Mouse (Mus musculus) liver, embryonic 12.5 days (tissue): ENCODE measurements around the gene 2310011J03Rik. TPM values are rescaled to one million over a fixed set of nuclear protein-coding genes. Genes with fewer than 3 reads are reported as not detected.

Experiments used
- ATAC-seq: fragments of 200-750 bp; cut with Nextera tagmentation; 2 replicates; pipeline ENCODE4 v1.8.0; 2017; ENCODE audit warnings: moderate number of reproducible peaks, mild to moderate bottlenecking, moderate library complexity
- H3K27ac ChIP-seq: fragments of 300-500 bp; sonication (generic); 2 replicates; pipeline ENCODE4 v1.5.1; 2016; ENCODE audit warnings: mild to moderate bottlenecking
- H3K27me3 ChIP-seq: fragments of 300-500 bp; sonication (generic); replicated peaks from 2 replicates; pipeline ENCODE4 v1.6.1; 2016; ENCODE audit warnings: mild to moderate bottlenecking, moderate library complexity
- H3K36me3 ChIP-seq: fragments of 300-500 bp; sonication (generic); 2 replicates; pipeline ENCODE4 v1.6.1; 2016; ENCODE audit warnings: mild to moderate bottlenecking, moderate library complexity
- H3K4me1 ChIP-seq: fragments of 300-500 bp; sonication (generic); 2 replicates; pipeline ENCODE4 v1.6.1; 2016
- H3K4me2 ChIP-seq: fragments of 300-500 bp; sonication (generic); 2 replicates; pipeline ENCODE4 v1.6.1; 2016; ENCODE audit warnings: mild to moderate bottlenecking, moderate library complexity
- H3K4me3 ChIP-seq: fragments of 300-500 bp; sonication (generic); 2 replicates; pipeline ENCODE4 v1.5.1; 2016; ENCODE audit warnings: mild to moderate bottlenecking, moderate library complexity
- H3K9ac ChIP-seq: fragments of 300-500 bp; sonication (generic); 2 replicates; pipeline ENCODE4 v1.6.1; 2016; ENCODE audit warnings: mild to moderate bottlenecking, moderate library complexity
- H3K9me3 ChIP-seq: fragments of 300-500 bp; sonication (generic); replicated peaks from 2 replicates; pipeline ENCODE4 v1.6.1; 2016; ENCODE audit warnings: mild to moderate bottlenecking, moderate library complexity
- WGBS: fragments of 180-500 bp; shearing (Covaris S2); methylation state at CpG from one replicate; pipeline ENCODE4 v1.1.7; 2016; ENCODE audit not compliant: insufficient replicate concordance; 5-methylcytosine and 5-hydroxymethylcytosine counted together
- polyA plus RNA-seq: library from polyadenylated mRNA; unstranded; fragments of >200 nt; fragmentation: Nextera tagmentation; extraction: Ambion mirVana; gene quantifications from 2 replicates; pipeline ENCODE4 v1.2.1, GENCODE M21; 2016

Gene 2310011J03Rik
- polyA plus RNA-seq, 1 experiment from 2014 or later, result 46.7 TPM

DNA sequence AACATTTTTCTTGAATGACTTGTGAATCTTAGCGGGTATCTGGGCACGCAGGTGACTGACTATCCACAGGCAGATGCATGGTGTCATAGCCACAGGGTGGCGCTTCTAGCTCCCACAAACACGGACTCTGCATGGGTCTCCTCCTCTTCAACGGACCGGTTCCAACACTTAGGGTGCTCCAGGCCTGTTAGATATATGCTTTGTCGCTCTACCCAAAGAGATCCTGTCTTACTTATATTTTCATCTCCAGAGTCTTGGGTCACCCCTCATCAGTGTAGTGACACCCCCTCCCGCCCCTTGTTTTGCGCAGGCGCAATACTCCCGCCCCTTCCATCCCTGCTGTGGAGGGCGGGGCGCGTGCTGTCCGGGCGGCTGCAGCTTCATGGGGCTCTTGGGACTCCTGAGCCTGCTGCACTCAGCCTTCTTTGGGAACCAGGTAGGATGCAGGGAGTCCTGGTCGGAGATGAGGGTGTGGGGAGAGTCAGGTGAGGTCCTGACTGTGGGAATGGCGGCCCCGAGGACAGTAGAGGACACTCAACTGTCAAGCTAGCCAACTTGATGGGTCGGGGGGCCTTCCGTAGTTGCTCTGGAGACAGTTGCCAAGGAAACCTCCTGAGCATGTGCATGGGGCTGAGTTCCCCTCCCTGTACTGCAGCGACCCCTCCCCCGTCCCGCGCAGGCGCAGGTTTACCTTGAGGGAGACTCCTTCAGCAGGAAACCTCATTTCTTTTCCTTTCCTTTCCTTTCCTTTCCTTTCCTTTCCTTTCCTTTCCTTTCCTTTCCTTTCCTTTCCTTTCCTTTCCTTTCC, 24.5 kb downstream of the 2310011J03Rik start, which contains the start of gene Apc2:
Gene Apc2 (plus strand): TSS at position 360 of the 808 bp plus-strand sequence.
- ATAC-seq, result peak; percentile 61
- Histone ChIP-seq H3K27me3 (peaks cover 46% of the 10 kb centered on the region), H3K27ac (peak within 1 kb of the TSS; percentile 93), H3K4me3 (peak within 1 kb of the TSS; percentile 33), H3K9ac (peak within 1 kb of the TSS; percentile 98; the same call in 1 of the 2 replicates), H3K9me3 (no peaks in the 10 kb centered on the region), H3K36me3 (peaks cover 22% of the 10 kb centered on the region), H3K4me1 (peaks cover 58% of the 10 kb centered on the region), H3K4me2 (peak within 1 kb of the TSS; percentile 91)
- 7% methylated on average over 26 of the region's 26 CpGs for WGBS

DNA sequence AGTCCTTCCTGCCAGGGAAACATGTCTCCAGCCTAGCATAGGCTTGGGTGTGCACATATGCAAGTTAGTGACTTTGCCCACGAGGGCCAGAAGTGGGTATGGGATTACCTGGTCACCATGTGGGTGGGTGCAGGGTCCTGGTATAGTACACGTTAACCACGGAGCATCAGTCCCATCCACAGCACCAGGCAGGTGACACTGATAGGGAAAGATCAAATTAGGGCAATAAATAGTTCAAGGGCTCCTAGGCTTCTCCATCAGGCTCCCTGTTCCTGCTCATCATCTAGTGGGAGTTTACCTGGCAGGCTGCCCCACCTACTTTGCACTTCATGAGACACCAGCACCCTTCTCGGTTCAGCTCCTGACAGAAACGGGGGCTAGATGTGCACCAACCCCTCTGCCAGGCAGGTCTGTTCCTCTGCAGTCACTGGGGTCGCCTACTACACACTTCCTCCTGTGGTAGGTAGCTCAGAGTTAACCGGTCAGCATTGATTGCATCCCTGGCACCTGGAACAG, 25.5 kb downstream of the 2310011J03Rik start:
- H3K4me1 ChIP-seq, result peaks cover 58% of the 10 kb centered on the region
- H3K9ac ChIP-seq, result 0 out of 2 replicates have a peak overlapping the region, but pooled peaks have one; percentile 98
- ATAC-seq, result no peak
- peak overlapping the region; percentile 91; the same call in 1 of the 2 replicates for H3K4me2 ChIP-seq
- H3K27me3 ChIP-seq, result peaks cover 36% of the 10 kb centered on the region
- WGBS, result 31% methylated on average over 7 of the region's 7 CpGs
- peak overlapping the region; percentile 93 for H3K27ac ChIP-seq
- peak overlapping the region; percentile 95; the same call in 1 of the 2 replicates for H3K4me3 ChIP-seq
- no peaks in the 10 kb centered on the region for H3K9me3 ChIP-seq
- peaks cover 22% of the 10 kb centered on the region for H3K36me3 ChIP-seq

DNA sequence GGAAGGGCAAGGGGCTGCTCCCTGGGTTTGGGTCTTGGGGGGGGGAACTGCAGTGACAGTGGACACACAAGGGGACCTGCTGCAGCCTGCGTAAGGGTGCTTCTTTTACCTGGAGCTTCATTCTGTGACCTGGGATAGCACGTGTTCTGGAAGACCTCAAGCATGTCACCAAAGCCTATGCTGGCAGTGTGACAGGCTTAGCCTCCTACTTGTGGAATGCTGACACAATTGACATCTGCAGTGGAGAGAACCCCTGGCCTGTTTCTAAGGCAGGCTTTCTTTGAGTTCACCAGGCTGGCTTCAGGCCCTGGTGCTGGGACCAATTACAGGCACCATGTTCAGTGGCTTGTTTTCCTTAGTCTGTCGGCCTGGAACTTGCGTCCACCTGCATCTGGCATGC, 26.0 kb downstream of the 2310011J03Rik start:
- peaks cover 58% of the 10 kb centered on the region for H3K4me1 ChIP-seq
- H3K27ac ChIP-seq, result peak overlapping the region; percentile 93
- no peak for ATAC-seq
- peaks cover 24% of the 10 kb centered on the region for H3K36me3 ChIP-seq
- H3K9ac ChIP-seq, result peak overlapping the region; percentile 98
- H3K4me3 ChIP-seq, result peak overlapping the region; percentile 95
- H3K27me3 ChIP-seq, result peaks cover 31% of the 10 kb centered on the region
- H3K9me3 ChIP-seq, result no peaks in the 10 kb centered on the region
- peak overlapping the region; percentile 91 for H3K4me2 ChIP-seq
- whole genome bisulfite sequencing, result 79% methylated on average over 4 of the region's 4 CpGs

DNA sequence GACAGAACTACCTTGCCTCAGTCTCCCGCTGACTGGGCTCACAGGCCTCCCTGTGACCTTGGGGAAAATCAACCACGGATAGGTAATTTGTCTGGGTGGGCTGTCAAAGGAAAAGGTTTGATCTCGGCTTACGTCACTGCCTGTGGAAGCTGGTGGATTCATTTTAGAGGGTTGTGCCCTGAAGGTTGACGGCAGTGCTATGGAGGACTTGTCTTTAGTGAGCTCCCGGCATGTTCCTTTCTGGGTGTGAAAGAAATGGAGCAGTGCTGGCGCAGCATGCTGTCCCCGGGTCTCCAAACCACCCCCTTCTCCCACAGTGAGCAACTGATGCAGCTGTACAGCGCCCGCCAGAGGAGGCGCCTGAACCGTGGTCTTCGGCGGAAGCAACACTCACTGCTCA, 27.0 kb downstream of the 2310011J03Rik start:
- Histone ChIP-seq H3K27ac (peak overlapping the region; percentile 93), H3K9me3 (no peaks in the 10 kb centered on the region), H3K36me3 (peaks cover 33% of the 10 kb centered on the region), H3K4me1 (peaks cover 58% of the 10 kb centered on the region), H3K27me3 (peaks cover 21% of the 10 kb centered on the region), H3K4me2 (peak overlapping the region; percentile 91), H3K4me3 (peak overlapping the region; percentile 95), H3K9ac (peak overlapping the region; percentile 98)
- 8% methylated on average over 14 of the region's 14 CpGs for WGBS
- ATAC-seq, result no peak

DNA sequence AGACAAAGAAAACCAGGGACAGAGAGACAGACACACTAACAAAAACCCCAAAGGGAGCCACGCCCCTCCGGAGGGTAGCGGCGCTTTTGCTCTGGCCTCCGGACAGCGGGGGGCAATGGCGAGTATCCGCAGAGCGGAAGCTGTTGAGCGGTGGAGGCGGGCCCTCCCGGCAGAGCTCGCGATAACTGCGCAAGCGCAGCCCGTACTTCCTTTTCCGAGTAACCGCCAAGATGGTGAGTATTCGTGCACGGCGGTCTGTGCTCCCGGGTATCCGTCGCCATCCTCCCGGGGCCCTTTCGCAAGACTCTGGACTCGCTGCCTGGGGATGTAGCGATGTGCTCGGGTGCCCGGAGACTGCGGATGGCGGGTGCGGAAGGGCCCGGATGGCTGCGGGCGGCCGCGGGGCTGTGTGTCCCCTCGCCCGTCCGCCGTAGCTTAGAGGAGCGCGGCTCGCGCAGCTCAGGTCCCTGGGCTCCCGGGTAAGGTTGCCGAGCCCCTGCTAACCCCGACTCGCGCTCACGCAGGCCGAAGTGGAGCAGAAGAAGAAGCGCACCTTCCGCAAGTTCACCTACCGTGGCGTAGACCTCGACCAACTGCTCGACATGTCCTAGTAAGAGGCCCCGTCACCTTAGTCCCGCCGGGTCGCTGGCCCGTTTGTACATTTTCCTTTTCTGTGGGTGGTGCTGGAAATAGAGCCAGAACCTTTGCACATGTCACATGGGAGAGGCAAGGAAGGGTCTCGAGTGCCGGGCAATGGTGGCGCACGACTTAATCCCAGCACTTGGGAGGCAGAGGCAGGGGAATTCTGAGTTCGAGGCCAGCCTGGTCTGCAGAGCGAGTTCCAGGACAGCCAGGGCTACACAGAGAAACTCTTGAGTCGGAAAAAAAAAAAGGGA, 27.8 kb downstream of the 2310011J03Rik start, which contains the start of gene Rps15:
Gene Rps15 (plus strand): TSS at position 203 of the 896 bp plus-strand sequence.
- peak; percentile 83 for ATAC-seq
- H3K4me2 ChIP-seq, result peak within 1 kb of the TSS; percentile 91
- under 1% methylated on average over 72 of the region's 72 CpGs for WGBS
- H3K36me3 ChIP-seq, result peaks cover 42% of the 10 kb centered on the region
- H3K27me3 ChIP-seq, result peaks cover 13% of the 10 kb centered on the region
- peak within 1 kb of the TSS; percentile 95 for H3K4me3 ChIP-seq
- H3K4me1 ChIP-seq, result peaks cover 56% of the 10 kb centered on the region
- H3K27ac ChIP-seq, result peak within 1 kb of the TSS; percentile 93
- peak within 1 kb of the TSS; percentile 98 for H3K9ac ChIP-seq
- H3K9me3 ChIP-seq, result no peaks in the 10 kb centered on the region

DNA sequence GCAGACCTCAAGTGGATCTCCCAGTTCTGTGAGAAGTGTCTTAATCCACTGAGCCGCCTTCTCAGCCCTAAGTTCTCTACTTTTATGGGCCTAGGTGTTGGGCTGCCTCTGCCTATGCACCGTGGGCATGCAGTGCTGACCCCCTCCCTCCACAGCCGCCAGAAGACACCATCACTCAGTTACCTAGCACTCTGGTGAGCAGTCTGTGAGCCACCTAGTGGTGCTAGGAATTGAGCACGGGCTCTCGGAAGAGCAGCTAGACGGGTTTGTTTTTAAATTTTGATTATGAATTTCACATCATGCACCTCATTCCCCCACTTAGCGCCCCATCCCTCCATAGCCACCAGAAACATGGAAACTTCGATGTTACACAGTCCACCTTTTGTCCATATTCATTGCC, 31.7 kb downstream of the 2310011J03Rik start:
- H3K36me3 ChIP-seq, result peaks cover 65% of the 10 kb centered on the region
- no peak overlapping the region for H3K4me3 ChIP-seq
- WGBS, result 66% methylated on average over 8 of the region's 8 CpGs
- H3K27ac ChIP-seq, result no peak overlapping the region
- H3K4me2 ChIP-seq, result no peak overlapping the region
- ATAC-seq, result no peak
- H3K9ac ChIP-seq, result no peak overlapping the region
- peaks cover 19% of the 10 kb centered on the region for H3K4me1 ChIP-seq
- H3K27me3 ChIP-seq, result no peaks in the 10 kb centered on the region
- no peaks in the 10 kb centered on the region for H3K9me3 ChIP-seq

DNA sequence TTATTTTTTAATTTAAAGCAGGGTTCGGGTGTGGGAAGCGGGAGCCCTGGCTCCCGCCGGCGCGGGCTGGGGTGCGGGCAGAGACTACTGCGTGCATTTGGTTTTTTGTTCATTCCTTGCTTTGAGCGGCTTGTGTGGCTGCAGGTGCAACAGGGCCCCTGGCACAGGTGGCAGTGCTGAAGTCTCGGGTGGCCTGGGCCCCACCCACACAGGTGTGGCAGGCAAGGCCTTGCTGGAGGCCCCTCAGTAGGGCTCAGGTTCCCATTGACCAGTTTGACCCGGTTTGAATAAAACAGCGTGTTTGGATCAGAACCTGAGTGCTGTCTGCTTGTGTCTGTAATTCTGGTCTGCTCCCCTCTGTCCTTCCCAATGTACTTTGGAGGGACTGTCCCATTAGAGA, 32.2 kb downstream of the 2310011J03Rik start:
- Histone ChIP-seq H3K4me1 (peaks cover 13% of the 10 kb centered on the region), H3K9me3 (no peaks in the 10 kb centered on the region), H3K27ac (no peak overlapping the region), H3K27me3 (no peaks in the 10 kb centered on the region), H3K4me2 (no peak overlapping the region), H3K4me3 (no peak overlapping the region), H3K9ac (no peak overlapping the region), H3K36me3 (peaks cover 65% of the 10 kb centered on the region)
- ATAC-seq, result no peak
- 92% methylated on average over 12 of the region's 12 CpGs for WGBS

DNA sequence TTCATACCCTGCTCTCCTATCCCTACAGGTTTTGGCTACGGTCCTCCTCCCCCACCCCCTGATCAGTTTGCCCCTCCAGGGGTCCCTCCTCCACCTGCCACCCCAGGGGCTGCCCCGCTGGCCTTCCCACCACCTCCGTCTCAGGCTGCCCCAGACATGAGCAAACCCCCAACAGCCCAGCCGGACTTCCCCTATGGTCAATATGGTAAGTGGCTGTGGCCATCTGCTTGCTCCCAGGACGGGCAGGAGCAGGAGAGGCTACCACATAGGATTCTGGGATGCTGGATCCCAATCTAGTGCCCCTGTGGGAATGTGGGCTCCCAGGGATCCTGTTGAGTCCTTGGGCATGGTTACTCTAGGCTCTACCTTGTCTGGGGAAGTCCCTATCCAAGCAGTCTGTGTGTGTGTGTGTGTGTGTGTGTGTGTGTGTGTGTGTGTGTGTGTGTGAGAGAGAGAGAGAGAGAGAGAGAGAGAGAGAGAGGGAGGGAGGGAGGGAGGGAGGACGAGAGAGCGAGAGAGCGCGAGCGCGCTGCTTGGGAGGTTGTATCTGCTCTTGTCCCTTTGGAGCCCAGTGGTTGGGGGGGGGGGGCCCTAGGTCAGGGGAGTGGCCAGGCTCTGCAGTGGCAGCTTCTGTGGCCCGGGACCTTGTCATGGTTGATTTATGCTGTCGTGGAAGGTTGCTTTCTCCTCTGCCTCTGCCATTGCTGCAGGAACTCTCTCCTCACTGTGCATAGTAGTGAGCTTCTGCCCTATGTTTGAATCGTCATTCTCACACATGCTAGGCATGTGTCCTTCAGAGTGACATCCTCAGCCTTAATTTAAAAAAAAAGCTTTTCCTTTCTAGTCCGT, 34.9 kb downstream of the 2310011J03Rik start:
- no peak overlapping the region for H3K4me2 ChIP-seq
- H3K36me3 ChIP-seq, result peaks cover 91% of the 10 kb centered on the region
- ATAC-seq, result no peak
- no peak overlapping the region for H3K9ac ChIP-seq
- H3K27me3 ChIP-seq, result no peaks in the 10 kb centered on the region
- H3K27ac ChIP-seq, result no peak overlapping the region; the same call in 1 of the 2 replicates
- H3K4me3 ChIP-seq, result no peak overlapping the region
- 84% methylated on average over 15 of the region's 15 CpGs for WGBS
- H3K4me1 ChIP-seq, result 0 out of 2 replicates have a peak, but pooled peaks cover 2% of the 10 kb centered on the region
- H3K9me3 ChIP-seq, result no peaks in the 10 kb centered on the region

DNA sequence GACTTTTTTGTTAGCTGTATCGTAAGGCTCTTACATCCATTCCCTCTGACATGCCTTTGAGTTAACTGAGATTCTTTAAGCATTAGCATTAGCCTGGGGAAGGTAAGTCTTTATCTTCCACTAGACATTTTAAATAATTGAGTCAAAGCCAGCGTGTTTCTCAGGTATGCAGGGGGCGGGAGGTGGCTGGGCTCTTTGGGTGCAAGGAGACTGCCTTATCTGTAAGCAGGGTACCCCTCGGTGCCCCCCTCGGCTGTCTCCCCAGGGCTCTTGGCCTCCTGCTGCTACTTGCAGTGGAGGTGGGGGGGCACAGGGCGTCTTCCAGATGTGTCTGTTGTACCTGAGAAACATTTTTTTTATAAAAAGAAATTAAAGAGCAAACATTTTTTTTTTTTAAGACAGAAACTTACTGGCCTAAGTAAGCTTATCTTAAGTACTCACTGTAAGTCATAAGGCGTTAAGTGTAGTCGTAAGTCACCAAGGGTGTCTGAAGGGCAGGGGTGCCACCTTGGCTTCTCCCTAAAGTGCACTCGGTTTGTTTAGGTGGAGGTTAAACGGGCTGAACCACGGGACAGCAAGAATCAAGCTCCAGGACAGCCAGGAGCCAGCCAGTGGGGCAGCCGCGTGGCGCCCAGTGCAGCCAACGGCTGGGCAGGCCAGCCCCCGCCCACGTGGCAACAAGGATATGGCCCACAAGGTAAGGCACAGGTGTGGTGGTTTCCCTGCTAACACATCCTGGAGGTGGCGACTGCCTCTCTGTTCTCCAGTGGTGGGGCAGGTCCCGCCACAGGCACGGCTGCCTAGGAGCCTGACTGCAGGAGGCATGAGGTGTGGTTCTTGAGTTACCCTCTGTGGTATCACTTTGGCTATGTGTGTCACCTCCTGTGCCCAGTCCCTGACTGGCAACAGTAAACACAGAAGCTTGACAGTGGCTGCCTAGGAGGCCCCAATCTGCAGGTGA, 37.6 kb downstream of the 2310011J03Rik start:
- H3K4me1 ChIP-seq, result 0 out of 2 replicates have a peak, but pooled peaks cover 2% of the 10 kb centered on the region
- 83% methylated on average over 20 of the region's 20 CpGs for WGBS
- H3K9me3 ChIP-seq, result no peaks in the 10 kb centered on the region
- H3K27ac ChIP-seq, result peak overlapping the region; percentile 11
- H3K9ac ChIP-seq, result no peak overlapping the region
- H3K27me3 ChIP-seq, result no peaks in the 10 kb centered on the region
- peaks cover 100% of the 10 kb centered on the region for H3K36me3 ChIP-seq
- H3K4me2 ChIP-seq, result no peak overlapping the region
- H3K4me3 ChIP-seq, result no peak overlapping the region
- ATAC-seq, result no peak

DNA sequence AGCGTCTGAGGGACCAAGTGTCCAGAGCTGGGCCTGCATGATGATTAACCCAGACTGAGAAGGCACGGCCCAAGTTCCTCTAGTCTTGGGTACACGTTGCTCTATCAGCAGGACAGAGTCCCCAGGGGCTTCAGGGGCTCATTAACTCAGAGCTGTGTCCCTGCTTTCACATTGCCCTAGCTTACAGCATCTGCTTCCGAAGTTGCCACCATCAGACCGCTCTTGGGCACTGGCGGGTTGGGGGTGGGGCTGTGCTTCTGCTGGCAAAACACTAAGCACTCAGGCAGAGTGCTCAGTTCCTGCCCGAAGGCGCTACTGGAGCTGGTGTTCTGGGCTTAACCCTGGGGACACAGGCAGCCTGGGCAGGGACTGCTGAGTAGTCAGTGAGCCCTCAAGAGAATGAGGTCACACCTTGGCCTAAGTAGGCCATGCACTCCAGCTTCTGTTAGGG, 38.4 kb downstream of the 2310011J03Rik start:
- no peak overlapping the region for H3K27ac ChIP-seq
- ATAC-seq, result no peak
- H3K9ac ChIP-seq, result no peak overlapping the region
- H3K4me1 ChIP-seq, result no peaks in the 10 kb centered on the region
- H3K4me3 ChIP-seq, result no peak overlapping the region
- no peaks in the 10 kb centered on the region for H3K9me3 ChIP-seq
- H3K36me3 ChIP-seq, result peaks cover 100% of the 10 kb centered on the region
- WGBS, result 85% methylated on average over 8 of the region's 8 CpGs
- no peaks in the 10 kb centered on the region for H3K27me3 ChIP-seq
- H3K4me2 ChIP-seq, result no peak overlapping the region
